Mouse (Mus musculus) bone marrow macrophage, adult 2 months (primary cell): Measurements from ENCODE around the gene Trp53tg5.

ENCODE experiments used
- CTCF ChIP-seq: IDR thresholded peaks from 2 replicates; pipeline ENCODE4 v1.5.1; 2012; ENCODE audit warnings: low read depth, mild to moderate bottlenecking, low read length, moderate library complexity
- POLR2A ChIP-seq: IDR thresholded peaks from 2 replicates; pipeline ENCODE4 v1.6.1; 2012; ENCODE audit warnings: mild to moderate bottlenecking, low read depth, low read length, borderline replicate concordance

GRCm38 (mm10) chr2:164440314-164440713, 33.2 kb downstream of the Trp53tg5 start:
- TF ChIP-seq POLR2A (no peak), CTCF (no peak)
